Mouse (Mus musculus) lung, postnatal 10 days (tissue): ENCODE measurements at regions not wholly inside any gene's neighbourhood (a gene's known extent, or its start where the extent isn't known, plus 50 kb on each side); places are given as distances from the start of the nearest gene placed in this dataset.

ENCODE experiments used
- DNase-seq: peaks from one replicate; pipeline ENCODE4 v3.0.0; 2021

- DNase-seq: peak; percentile 9
Observed at GRCm38 (mm10) chr13:107239035-107239387, 217.1 kb upstream of the Kif2a start.

- DNase-seq: peak; percentile 28
Observed at GRCm38 (mm10) chr13:107238364-107239034, 216.6 kb upstream of the Kif2a start.

- DNase-seq: peak; percentile 5
Observed at GRCm38 (mm10) chr13:107219456-107219855, 197.5 kb upstream of the Kif2a start.

- no peak for DNase-seq
Observed at GRCm38 (mm10) chr13:107218351-107218750, 196.4 kb upstream of the Kif2a start.

- no peak for DNase-seq
Observed at GRCm38 (mm10) chr13:107217825-107218224, 195.9 kb upstream of the Kif2a start.

- DNase-seq: no peak
Observed at GRCm38 (mm10) chr13:107213281-107213680, 191.4 kb upstream of the Kif2a start.

- no peak for DNase-seq
Observed at GRCm38 (mm10) chr13:107210676-107211075, 188.8 kb upstream of the Kif2a start.

GRCm38 (mm10) chr13:107207354-107208181 lies 185.6 kb upstream of the Kif2a start:
- peak; percentile 78 for DNase-seq

- DNase-seq: no peak
Observed at GRCm38 (mm10) chr13:107199875-107200274, 177.9 kb upstream of the Kif2a start.

- no peak for DNase-seq
Observed at GRCm38 (mm10) chr13:107193426-107193825, 171.5 kb upstream of the Kif2a start.

- DNase-seq: no peak
Observed at GRCm38 (mm10) chr13:107187258-107187878, 165.4 kb upstream of the Kif2a start.

GRCm38 (mm10) chr13:107182544-107182943 lies 160.6 kb upstream of the Kif2a start:
- peak; percentile 78 for DNase-seq

GRCm38 (mm10) chr13:107179551-107179950 lies 157.6 kb upstream of the Kif2a start:
- no peak for DNase-seq

- DNase-seq: no peak
Observed at GRCm38 (mm10) chr13:107177595-107177994, 155.7 kb upstream of the Kif2a start.

- DNase-seq: no peak
Observed at GRCm38 (mm10) chr13:107175891-107176290, 154.0 kb upstream of the Kif2a start.

- peak; percentile 71 for DNase-seq
Observed at GRCm38 (mm10) chr13:107168599-107169149, 146.7 kb upstream of the Kif2a start.

GRCm38 (mm10) chr13:107167856-107168598 lies 146.1 kb upstream of the Kif2a start:
- DNase-seq: no peak

- DNase-seq: no peak
Observed at GRCm38 (mm10) chr13:107151548-107151947, 129.6 kb upstream of the Kif2a start.

- DNase-seq: no peak
Observed at GRCm38 (mm10) chr13:107141209-107141608, 119.3 kb upstream of the Kif2a start.

- no peak for DNase-seq
Observed at GRCm38 (mm10) chr13:107134125-107134524, 112.2 kb upstream of the Kif2a start.

GRCm38 (mm10) chr13:107126636-107127035 lies 104.7 kb upstream of the Kif2a start:
- peak; percentile 33 for DNase-seq

GRCm38 (mm10) chr13:107124130-107124668 lies 102.3 kb upstream of the Kif2a start:
- peak; percentile 4 for DNase-seq
